Mouse (Mus musculus): ENCODE measurements around the gene Git2.

Gene Git2

GRCm38 (mm10) chr5:114764812-114765735, 10.2 kb downstream of the Git2 start:
- DNase-seq (ENCODE audit: low read depth, low spot score) = peak; percentile 54

GRCm38 (mm10) chr5:114761980-114762379, 13.3 kb downstream of the Git2 start:
- DNase-seq (ENCODE audit: low read depth, low spot score) = peak; percentile 38

- DNase-seq (ENCODE audit: low read depth, low spot score) = no peak
Measured at GRCm38 (mm10) chr5:114759536-114760090, 15.7 kb downstream of the Git2 start.

- DNase-seq (ENCODE audit: low read depth, low spot score) = no peak
Measured at GRCm38 (mm10) chr5:114753384-114753783, 21.9 kb downstream of the Git2 start.

GRCm38 (mm10) chr5:114752397-114752796, 22.9 kb downstream of the Git2 start:
- DNase-seq (ENCODE audit: low read depth, low spot score) = no peak

- no peak for DNase-seq (ENCODE audit: low read depth, low spot score)
Measured at GRCm38 (mm10) chr5:114750325-114750724, 25.0 kb downstream of the Git2 start.

GRCm38 (mm10) chr5:114747521-114747920, 27.8 kb downstream of the Git2 start:
- DNase-seq (ENCODE audit: low read depth, low spot score) = no peak

- no peak for DNase-seq (ENCODE audit: low read depth, low spot score)
Measured at GRCm38 (mm10) chr5:114746886-114747285, 28.4 kb downstream of the Git2 start.

- DNase-seq (ENCODE audit: low read depth, low spot score) = peak; percentile 61
Measured at GRCm38 (mm10) chr5:114745581-114745980, 29.7 kb downstream of the Git2 start.

- peak; percentile 96 for DNase-seq (ENCODE audit: low read depth, low spot score)
Measured at GRCm38 (mm10) chr5:114743697-114744090, 31.6 kb downstream of the Git2 start.

GRCm38 (mm10) chr5:114742998-114743696, 32.2 kb downstream of the Git2 start:
- peak; percentile 21 for DNase-seq (ENCODE audit: low read depth, low spot score)

- DNase-seq (ENCODE audit: low read depth, low spot score) = no peak
Measured at GRCm38 (mm10) chr5:114742572-114742971, 32.7 kb downstream of the Git2 start.

GRCm38 (mm10) chr5:114740595-114740994, 34.7 kb downstream of the Git2 start:
- peak; percentile 35 for DNase-seq (ENCODE audit: low read depth, low spot score)

- DNase-seq (ENCODE audit: low read depth, low spot score) = no peak
Measured at GRCm38 (mm10) chr5:114738707-114739241, 36.5 kb downstream of the Git2 start.

- DNase-seq (ENCODE audit: low read depth, low spot score) = no peak
Measured at GRCm38 (mm10) chr5:114737090-114737887, 38.0 kb downstream of the Git2 start.

- DNase-seq (ENCODE audit: low read depth, low spot score) = no peak
Measured at GRCm38 (mm10) chr5:114733606-114734005, 41.7 kb downstream of the Git2 start.

- DNase-seq (ENCODE audit: low read depth, low spot score) = no peak
Measured at GRCm38 (mm10) chr5:114731969-114732368, 43.3 kb downstream of the Git2 start.

- DNase-seq (ENCODE audit: low read depth, low spot score) = peak; percentile 29
Measured at GRCm38 (mm10) chr5:114731498-114731897, 43.8 kb downstream of the Git2 start.

GRCm38 (mm10) chr5:114730129-114730528, 45.2 kb downstream of the Git2 start:
- peak; percentile 70 for DNase-seq (ENCODE audit: low read depth, low spot score)

GRCm38 (mm10) chr5:114728160-114728559, 47.2 kb downstream of the Git2 start:
- no peak for DNase-seq (ENCODE audit: low read depth, low spot score)

GRCm38 (mm10) chr5:114722846-114723245, 52.5 kb downstream of the Git2 start:
- no peak for DNase-seq (ENCODE audit: low read depth, low spot score)

Data from 3T3-L1 (cell line).